Mouse (Mus musculus) intestine, embryonic 16.5 days (tissue): Measurements from ENCODE around the gene Glt1d1. TPM values are rescaled to one million over a fixed set of nuclear protein-coding genes. Genes with fewer than 3 reads are reported as not detected.

Experiments
- ATAC-seq: fragments of 200-750 bp; cut with Nextera tagmentation; 2 replicates; pipeline ENCODE4 v1.8.0; 2017; ENCODE audit warnings: moderate TSS enrichment, moderate library complexity
- H3K27ac ChIP-seq: fragments of 300-500 bp; sonication (generic); 2 replicates; pipeline ENCODE4 v1.5.1; 2014; ENCODE audit warnings: mild to moderate bottlenecking, low read length
- H3K27me3 ChIP-seq: fragments of 300-500 bp; sonication (generic); replicated peaks from 2 replicates; pipeline ENCODE4 v1.6.1; 2014; ENCODE audit warnings: low read length, control low read depth, mixed read lengths; ENCODE audit not compliant: control insufficient read depth, insufficient read depth
- H3K36me3 ChIP-seq: fragments of 300-500 bp; sonication (generic); 2 replicates; pipeline ENCODE4 v1.6.1; 2014; ENCODE audit warnings: low read length, control low read depth; ENCODE audit not compliant: control insufficient read depth, insufficient read depth
- H3K4me1 ChIP-seq: fragments of 300-500 bp; sonication (generic); 2 replicates; pipeline ENCODE4 v1.6.1; 2014; ENCODE audit warnings: low read length, control low read depth, mixed read lengths; ENCODE audit not compliant: control insufficient read depth, insufficient read depth
- H3K4me2 ChIP-seq: fragments of 300-500 bp; sonication (generic); 2 replicates; pipeline ENCODE4 v1.6.1; 2014; ENCODE audit warnings: low read depth, low read length, control low read depth
- H3K4me3 ChIP-seq: fragments of 300-500 bp; sonication (generic); 2 replicates; pipeline ENCODE4 v1.5.1; 2014; ENCODE audit warnings: mild to moderate bottlenecking, low read length
- H3K9ac ChIP-seq: fragments of 300-500 bp; sonication (generic); 2 replicates; pipeline ENCODE4 v1.6.1; 2014; ENCODE audit warnings: low read depth, low read length
- H3K9me3 ChIP-seq: fragments of 300-500 bp; sonication (generic); 2 replicates; pipeline ENCODE4 v1.6.1; 2016; ENCODE audit warnings: low read length, control low read depth; ENCODE audit not compliant: control insufficient read depth
- WGBS: fragments of 180-500 bp; shearing (Covaris S2); extraction: QIAGEN DNeasy Blood & Tissue Kit; methylation state at CpG from one replicate; pipeline ENCODE4 v1.1.7; 2014; 5-methylcytosine and 5-hydroxymethylcytosine counted together
- polyA plus RNA-seq: library from polyadenylated mRNA; unstranded; fragments of >200 nt; fragmentation: Nextera tagmentation; extraction: Ambion mirVana; gene quantifications from 2 replicates; pipeline ENCODE4 v1.2.1, GENCODE M21; 2015

Glt1d1 gene
- polyA plus RNA-seq, 1 experiment from 2014 or later: 0.13 TPM

- Histone ChIP-seq H3K9me3 (no peaks in the 10 kb centered on the region), H3K4me2 (no peak overlapping the region), H3K4me1 (peaks cover 23% of the 10 kb centered on the region), H3K36me3 (peaks cover 11% of the 10 kb centered on the region; the same call in 1 of the 2 replicates), H3K9ac (no peak overlapping the region), H3K27ac (no peak overlapping the region), H3K4me3 (no peak overlapping the region), H3K27me3 (no peaks in the 10 kb centered on the region)
- 86% methylated on average over 7 of the region's 7 CpGs for WGBS
- peak; percentile 31 for ATAC-seq
Measured at GRCm38 (mm10) chr5:127609191-127609714, 22.8 kb upstream of the Glt1d1 start.

- Histone ChIP-seq H3K9me3 (no peaks in the 10 kb centered on the region), H3K27me3 (no peaks in the 10 kb centered on the region), H3K4me3 (no peak overlapping the region), H3K4me1 (peaks cover 39% of the 10 kb centered on the region), H3K36me3 (peaks cover 7% of the 10 kb centered on the region; the same call in 1 of the 2 replicates), H3K27ac (0 out of 2 replicates have a peak overlapping the region, but pooled peaks have one; percentile 18), H3K4me2 (no peak overlapping the region), H3K9ac (no peak overlapping the region)
- 63% methylated on average over 6 of the region's 6 CpGs for WGBS
- ATAC-seq: no peak
Measured at GRCm38 (mm10) chr5:127610787-127611509, 21.1 kb upstream of the Glt1d1 start.

GRCm38 (mm10) chr5:127611881-127612280 is 20.2 kb upstream of the Glt1d1 start:
- Histone ChIP-seq H3K9ac (no peak overlapping the region), H3K4me1 (peaks cover 44% of the 10 kb centered on the region), H3K4me2 (no peak overlapping the region), H3K27me3 (no peaks in the 10 kb centered on the region), H3K9me3 (no peaks in the 10 kb centered on the region), H3K36me3 (peaks cover 7% of the 10 kb centered on the region; the same call in 1 of the 2 replicates), H3K27ac (no peak overlapping the region), H3K4me3 (no peak overlapping the region)
- 82% methylated on average over 1 of the region's 1 CpGs for WGBS
- no peak for ATAC-seq

- Histone ChIP-seq H3K27ac (no peak overlapping the region), H3K4me1 (peaks cover 44% of the 10 kb centered on the region), H3K4me2 (no peak overlapping the region), H3K9ac (no peak overlapping the region), H3K27me3 (no peaks in the 10 kb centered on the region), H3K36me3 (peaks cover 4% of the 10 kb centered on the region; the same call in 1 of the 2 replicates), H3K9me3 (no peaks in the 10 kb centered on the region), H3K4me3 (no peak overlapping the region)
- no peak for ATAC-seq
- 95% methylated on average over 6 of the region's 6 CpGs for WGBS
Measured at GRCm38 (mm10) chr5:127612397-127612796, 19.7 kb upstream of the Glt1d1 start.

GRCm38 (mm10) chr5:127615459-127615858 is 16.6 kb upstream of the Glt1d1 start:
- WGBS: 65% methylated on average over 3 of the region's 3 CpGs
- no peak for ATAC-seq
- no peaks in the 10 kb centered on the region for H3K36me3 ChIP-seq
- peak overlapping the region; percentile 97; the same call in 1 of the 2 replicates for H3K9ac ChIP-seq
- peaks cover 41% of the 10 kb centered on the region for H3K4me1 ChIP-seq
- H3K27ac ChIP-seq: no peak overlapping the region
- no peaks in the 10 kb centered on the region for H3K9me3 ChIP-seq
- peak overlapping the region; percentile 97 for H3K4me3 ChIP-seq
- H3K4me2 ChIP-seq: peak overlapping the region; percentile 92
- H3K27me3 ChIP-seq: no peaks in the 10 kb centered on the region

- Histone ChIP-seq H3K4me2 (peak overlapping the region; percentile 92), H3K9me3 (no peaks in the 10 kb centered on the region), H3K36me3 (no peaks in the 10 kb centered on the region), H3K4me1 (peaks cover 35% of the 10 kb centered on the region), H3K27ac (no peak overlapping the region), H3K27me3 (no peaks in the 10 kb centered on the region), H3K4me3 (peak overlapping the region; percentile 97), H3K9ac (peak overlapping the region; percentile 97)
- no peak for ATAC-seq
- WGBS: 11% methylated on average over 4 of the region's 5 CpGs
Measured at GRCm38 (mm10) chr5:127616151-127616550, 15.9 kb upstream of the Glt1d1 start.

- Histone ChIP-seq H3K9ac (peak overlapping the region; percentile 97), H3K4me3 (peak overlapping the region; percentile 97), H3K4me2 (peak overlapping the region; percentile 92), H3K9me3 (no peaks in the 10 kb centered on the region), H3K36me3 (no peaks in the 10 kb centered on the region), H3K27me3 (no peaks in the 10 kb centered on the region), H3K4me1 (peaks cover 29% of the 10 kb centered on the region), H3K27ac (peak overlapping the region; percentile 75)
- under 1% methylated on average over 86 of the region's 91 CpGs for WGBS
- peak; percentile 97 for ATAC-seq
Measured at GRCm38 (mm10) chr5:127616884-127617635, 15.0 kb upstream of the Glt1d1 start.

- H3K9me3 ChIP-seq: no peaks in the 10 kb centered on the region
- no peak for ATAC-seq
- H3K4me3 ChIP-seq: no peak overlapping the region
- H3K27ac ChIP-seq: no peak overlapping the region
- H3K4me1 ChIP-seq: peaks cover 21% of the 10 kb centered on the region
- WGBS: 71% methylated on average over 3 of the region's 3 CpGs
- H3K4me2 ChIP-seq: no peak overlapping the region
- H3K36me3 ChIP-seq: no peaks in the 10 kb centered on the region
- no peaks in the 10 kb centered on the region for H3K27me3 ChIP-seq
- no peak overlapping the region for H3K9ac ChIP-seq
Measured at GRCm38 (mm10) chr5:127618834-127619233, 13.2 kb upstream of the Glt1d1 start.

GRCm38 (mm10) chr5:127620371-127620770 is 11.7 kb upstream of the Glt1d1 start:
- no peak overlapping the region for H3K4me3 ChIP-seq
- ATAC-seq: no peak
- no peak overlapping the region for H3K27ac ChIP-seq
- H3K4me1 ChIP-seq: peaks cover 10% of the 10 kb centered on the region
- H3K27me3 ChIP-seq: no peaks in the 10 kb centered on the region
- WGBS: 84% methylated on average over 8 of the region's 8 CpGs
- no peak overlapping the region for H3K9ac ChIP-seq
- H3K36me3 ChIP-seq: no peaks in the 10 kb centered on the region
- H3K4me2 ChIP-seq: no peak overlapping the region
- H3K9me3 ChIP-seq: no peaks in the 10 kb centered on the region
